ENCODE assay signal across 26 mouse cellular contexts in the genomic region with DNA sequence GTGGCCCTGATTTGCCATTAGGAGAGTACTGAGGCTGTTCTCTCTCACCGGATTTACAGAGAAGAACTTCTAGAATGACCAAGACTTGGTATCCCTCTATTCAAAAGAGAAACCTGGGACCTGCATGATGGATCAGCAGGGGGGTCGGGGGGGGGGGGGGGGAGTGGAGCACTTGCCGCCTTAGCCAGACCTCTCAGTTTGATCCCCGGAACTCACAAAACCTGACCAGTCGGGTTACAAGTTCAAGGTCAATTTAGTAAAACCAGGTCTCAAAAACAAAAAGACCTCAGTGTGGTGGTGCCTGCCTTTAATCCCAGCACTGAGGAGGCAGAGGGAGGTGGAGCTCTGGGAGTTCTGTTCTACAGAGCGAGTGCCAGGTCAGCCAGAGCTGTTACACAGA. TPM values are rescaled to one million over a fixed set of nuclear protein-coding genes. Genes with fewer than 3 reads are reported as not detected.
"Had no signal": no experiment of that assay in that cellular context is flagged by ENCODE, and none has a peak within 500 bp of the region (broad histone marks: within the 10 kb centered on the region; RNA-seq: fewer than 3 reads in every experiment).

No protein-coding gene starts in this region.

- H3K9ac ChIP-seq: heart, embryonic 12.5 days; hindbrain, embryonic 12.5 days; hindbrain, embryonic 14.5 days; intestine, embryonic 15.5 days; limb, embryonic 12.5 days; liver, embryonic 13.5 days had no signal

- H3K4me1 ChIP-seq: heart, embryonic 10.5 days; hindbrain, embryonic 10.5 days; hindbrain, embryonic 12.5 days; intestine, embryonic 15.5 days; limb, embryonic 10.5 days; limb, embryonic 12.5 days; liver, embryonic 13.5 days had no signal

- H3K9me3 ChIP-seq: heart, embryonic 10.5 days; heart, embryonic 12.5 days; hindbrain, embryonic 10.5 days; hindbrain, embryonic 12.5 days; intestine, embryonic 15.5 days; limb, embryonic 10.5 days; limb, embryonic 12.5 days; liver, embryonic 13.5 days had no signal

- DNase-seq: gastrocnemius, adult 2 months; gastrocnemius, postnatal 10 days; gastrocnemius, postnatal 25 days; heart, adult 18-20 months; heart, postnatal 10 days; heart, postnatal 4 days; kidney, adult 18-20 months; kidney, adult 8-10 months; kidney, postnatal 10 days; kidney, postnatal 25 days; kidney, postnatal 4 days; liver; liver, embryonic 13.5 days had no signal

- H3K36me3 ChIP-seq: heart, embryonic 10.5 days; heart, embryonic 12.5 days; hindbrain, embryonic 10.5 days; hindbrain, embryonic 12.5 days; intestine, embryonic 15.5 days; limb, embryonic 10.5 days; limb, embryonic 12.5 days; liver, embryonic 13.5 days had no signal

- H3K4me3 ChIP-seq: gastrocnemius, adult 2 months; heart, embryonic 10.5 days; heart, embryonic 12.5 days; hindbrain, embryonic 10.5 days; hindbrain, embryonic 12.5 days; intestine, embryonic 15.5 days; layer of hippocampus, adult 2 months; left cerebral cortex, adult 2 months; limb, embryonic 10.5 days; limb, embryonic 12.5 days; liver, embryonic 13.5 days had no signal

- H3K27me3 ChIP-seq: heart, embryonic 12.5 days; hindbrain, embryonic 12.5 days; intestine, embryonic 15.5 days; limb, embryonic 12.5 days; liver, embryonic 13.5 days had no signal

- H3K27ac ChIP-seq: gastrocnemius, adult 2 months; heart, embryonic 10.5 days; hindbrain, embryonic 10.5 days; hindbrain, embryonic 12.5 days; hindbrain, embryonic 14.5 days; intestine, embryonic 15.5 days; layer of hippocampus, adult 2 months; left cerebral cortex, adult 2 months; limb, embryonic 10.5 days; limb, embryonic 12.5 days; liver, embryonic 13.5 days had no signal

RNA-seq across cellular contexts. Expression of a gene that starts 56.2 kb away (rescaled TPM):
- total RNA-seq: gastrocnemius, adult 2 months; granulocyte monocyte progenitor cell, adult 5-6 weeks; layer of hippocampus, adult 2 months; left cerebral cortex, adult 2 months; left cerebral cortex, postnatal 14 days had no signal
- polyA plus RNA-seq: inflammation-experienced regulatory T-cells, adult 6 months had no signal
